Mouse (Mus musculus) ovary, adult 2 months (tissue): ENCODE results near the gene Gm8677. TPM values are rescaled to one million over a fixed set of nuclear protein-coding genes. Genes with fewer than 3 reads are reported as not detected.

Experiments
- polyA plus RNA-seq: library from polyadenylated mRNA; depleted of rRNA; stranded (reverse); fragments of >200 nt; gene quantifications from 2 replicates; pipeline ENCODE4 v1.2.3, GENCODE M21; 2012; rRNA removed

Gene Gm8677
- not detected in 2 replicates for polyA plus RNA-seq

DNA sequence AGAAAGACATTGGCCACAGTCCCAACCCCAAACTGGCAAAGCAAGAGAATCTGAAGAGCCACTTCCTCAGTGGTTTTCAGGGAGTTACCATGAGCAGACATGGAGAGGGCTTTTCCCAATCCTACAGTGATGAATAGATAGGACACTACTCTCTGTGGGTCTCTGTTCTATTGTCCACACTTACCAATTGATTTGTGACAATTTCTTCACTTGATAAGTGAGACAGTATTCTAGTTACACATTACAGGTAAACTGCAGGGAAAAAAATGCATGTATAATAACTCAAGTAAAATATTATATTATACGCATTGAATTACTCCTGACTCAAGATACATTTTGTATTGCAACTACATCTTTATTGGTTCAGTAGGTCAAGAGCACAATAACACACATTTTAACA lies at the start of gene Gm8677:
TSS of gene Gm8677 (minus strand) at position 101 of the 400 bp plus-strand sequence.

DNA sequence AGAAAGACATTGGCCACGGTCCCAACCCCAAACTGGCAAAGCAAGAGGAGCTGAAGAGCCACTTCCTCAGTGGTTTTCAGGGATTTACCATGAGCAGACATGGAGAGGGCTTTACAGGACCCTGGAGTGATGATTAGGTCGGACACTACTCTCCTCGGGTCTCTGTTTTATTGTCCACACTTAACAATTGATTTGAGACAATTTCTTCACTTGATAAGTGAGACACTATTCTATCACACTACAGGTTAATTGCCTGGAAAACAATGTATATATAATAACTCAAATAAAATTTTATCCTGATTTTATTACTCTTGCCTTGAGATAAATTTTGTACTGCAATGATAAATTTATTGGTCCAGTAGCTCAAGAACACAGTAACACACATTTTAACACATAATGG lies 30.6 kb upstream of the Gm8677 start, which contains the start of gene Gm4201:
TSS of gene Gm4201 (minus strand) at position 101 of the 400 bp plus-strand sequence.

DNA sequence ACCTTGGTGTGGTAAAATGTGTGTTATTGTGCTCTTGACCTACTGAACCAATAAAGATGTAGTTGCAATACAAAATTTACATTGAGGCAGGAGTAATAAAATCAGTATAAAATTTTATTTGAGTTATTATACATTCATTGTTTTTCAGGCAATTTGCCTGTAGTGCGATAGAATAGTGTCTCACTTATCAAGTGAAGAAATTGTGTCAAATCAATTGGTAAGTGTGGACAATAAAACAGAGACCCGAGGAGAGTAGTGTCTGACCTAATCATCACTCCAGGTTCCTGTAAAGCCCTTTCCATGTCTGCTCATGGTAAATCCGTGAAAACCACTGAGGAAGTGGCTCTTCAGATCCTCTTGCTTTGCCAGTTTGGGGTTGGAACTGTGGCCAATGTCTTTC lies 12.0 kb downstream of the Gm8677 start, which contains the start of gene Vmn1r152:
TSS of gene Vmn1r152 (plus strand) at position 301 of the 400 bp plus-strand sequence.

DNA sequence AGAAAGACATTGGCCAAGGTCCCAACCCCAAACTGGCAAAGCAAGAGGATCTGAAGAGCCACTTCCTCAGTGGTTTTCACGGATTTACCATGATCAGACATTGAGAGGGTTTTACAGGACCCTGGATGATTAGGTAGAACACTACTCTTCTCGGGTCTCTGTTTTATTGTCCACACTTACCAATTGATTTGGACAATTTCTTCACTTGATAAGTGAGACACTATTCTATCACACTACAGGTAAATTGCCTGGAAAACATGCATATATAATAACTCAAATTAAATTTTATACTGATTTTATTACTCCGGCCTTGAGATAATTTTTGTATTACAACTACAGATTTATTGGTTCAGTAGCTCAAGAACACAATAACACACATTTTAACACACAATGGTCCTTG lies 35.1 kb downstream of the Gm8677 start, which contains the start of gene Vmn1r151:
TSS of gene Vmn1r151 (minus strand) at position 101 of the 400 bp plus-strand sequence.

Other genes starting within 250 kb of the Gm8677 start
- not detected in 2 replicates for gene Gm4187, start 205.2 kb downstream of the Gm8677 start, polyA plus RNA-seq
- gene Gm8660, start 163.8 kb downstream of the Gm8677 start, polyA plus RNA-seq = not detected in 2 replicates
- gene Vmn1r148, start 121.3 kb downstream of the Gm8677 start, polyA plus RNA-seq = not detected in 2 replicates
- not detected in 2 replicates for gene Vmn1r149, start 96.7 kb downstream of the Gm8677 start, polyA plus RNA-seq
- not detected in 2 replicates for gene Gm10665, start 70.8 kb downstream of the Gm8677 start, polyA plus RNA-seq
- not detected in 2 replicates for gene Vmn1r151, start 35.2 kb downstream of the Gm8677 start, polyA plus RNA-seq
- gene Vmn1r152, start 11.9 kb downstream of the Gm8677 start, polyA plus RNA-seq = not detected in 2 replicates
- gene Gm4201, start 30.5 kb upstream of the Gm8677 start, polyA plus RNA-seq = not detected in 2 replicates
- gene Gm4565, start 53.2 kb upstream of the Gm8677 start, polyA plus RNA-seq = not detected in 2 replicates
- gene Vmn1r155, start 123.1 kb upstream of the Gm8677 start, polyA plus RNA-seq = not detected in 2 replicates
- gene Gm8693, start 157.4 kb upstream of the Gm8677 start, polyA plus RNA-seq = not detected in 2 replicates
- 0.15 TPM in 1 of 2 replicates, not detected in the other for gene Gm4567, start 184.8 kb upstream of the Gm8677 start, polyA plus RNA-seq
- gene Vmn1r157, start 226.8 kb upstream of the Gm8677 start, polyA plus RNA-seq = not detected in 2 replicates